Mouse (Mus musculus): ENCODE measurements around the gene Olfr1170.

Gene Olfr1170

DNA sequence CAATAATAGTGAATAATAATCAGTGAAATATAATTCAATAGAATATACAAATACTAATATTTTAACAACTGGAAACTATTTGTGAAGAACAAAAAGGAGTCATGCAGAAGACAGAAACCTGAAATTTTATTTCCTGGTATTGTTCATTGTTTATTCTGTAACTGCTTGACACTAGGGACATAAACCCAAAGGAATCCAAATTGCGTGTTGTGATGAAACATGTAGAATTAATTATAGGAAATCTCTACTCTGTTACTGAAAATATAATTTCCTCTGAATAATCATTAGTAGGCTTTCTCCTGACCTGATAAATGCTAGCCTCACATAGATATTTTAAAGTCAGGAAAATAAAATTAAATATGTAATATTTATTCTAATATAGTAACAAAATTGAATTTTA lies at the start of gene Olfr1170:
Gene Olfr1170, minus strand, starts transcription at position 101 of the 400 bp plus-strand sequence.
- no peak for DNase-seq (ENCODE audit: inconsistent ontology term)

DNA sequence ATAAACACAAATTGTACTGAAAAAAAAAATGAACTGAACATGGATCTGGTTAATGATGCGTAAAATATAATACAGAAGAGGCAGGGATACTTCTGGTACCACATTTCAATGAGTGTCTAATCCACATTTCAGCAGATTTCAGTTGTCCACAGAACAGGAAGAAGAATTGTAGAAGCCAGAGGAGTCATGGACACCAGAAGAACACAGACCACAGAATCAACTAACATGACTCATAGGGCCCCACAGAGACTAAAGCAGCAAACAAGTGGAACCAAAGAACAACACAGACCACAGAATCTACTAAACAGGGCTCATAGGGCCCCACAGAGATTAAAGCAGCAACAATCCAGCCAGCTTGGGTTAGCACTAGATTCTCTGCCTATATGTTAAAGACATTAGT lies 7.3 kb downstream of the Olfr1170 start:
- no peak for DNase-seq (ENCODE audit: inconsistent ontology term)

DNA sequence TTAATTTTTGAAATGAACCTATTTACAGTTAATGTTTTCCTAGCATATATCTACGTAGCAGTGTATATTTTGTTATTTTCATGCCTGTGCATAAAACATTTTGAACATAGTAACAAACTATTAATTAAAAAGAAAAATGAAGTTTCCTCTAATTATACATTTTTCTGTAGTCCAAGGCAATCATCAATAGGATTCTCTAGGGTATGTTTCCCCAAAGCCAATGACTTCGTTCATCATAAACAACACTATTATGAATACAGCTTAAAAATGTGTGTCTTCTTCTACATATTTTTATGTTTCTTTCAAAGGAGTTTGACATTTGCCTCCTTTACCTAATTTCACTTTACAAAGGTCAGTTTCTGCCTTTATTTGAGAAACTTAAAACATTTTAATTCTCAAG lies 46.6 kb downstream of the Olfr1170 start, which contains the start of gene Olfr1168:
Gene Olfr1168, plus strand, starts transcription at position 301 of the 400 bp plus-strand sequence.
- no peak for DNase-seq (ENCODE audit: inconsistent ontology term)

Data from Muller cell, postnatal 12 days (primary cell).